Mouse (Mus musculus) erythroid progenitor cell, adult 5-6 weeks (primary cell): Measurements from ENCODE around the gene Tub. TPM values are rescaled to one million over a fixed set of nuclear protein-coding genes. Genes with fewer than 3 reads are reported as not detected.

Experiments
- ATAC-seq: replicated peaks from 2 replicates; pipeline ENCODE4 v1.8.0; 2016; ENCODE audit warnings: moderate number of reproducible peaks, mild to moderate bottlenecking, moderate TSS enrichment, inconsistent platforms; ENCODE audit not compliant: poor library complexity, low FRiP score, severe bottlenecking
- total RNA-seq, 2 experiments: library from RNA; stranded (forward) in 1 of 2; stranded (reverse) in 1 of 2; fragments of 150-400 nt in 1 of 2; fragments of 186-747, 209-891 nt in 1 of 2; gene quantifications; 2 replicates each; pipeline versions ENCODE4 v1.2.3 to v1.2.4; 2015 to 2017; ENCODE audit warnings: low replicate concordance in 2 of 2

Gene Tub
- total RNA-seq, 2 experiments from 2014 or later: not detected

DNA sequence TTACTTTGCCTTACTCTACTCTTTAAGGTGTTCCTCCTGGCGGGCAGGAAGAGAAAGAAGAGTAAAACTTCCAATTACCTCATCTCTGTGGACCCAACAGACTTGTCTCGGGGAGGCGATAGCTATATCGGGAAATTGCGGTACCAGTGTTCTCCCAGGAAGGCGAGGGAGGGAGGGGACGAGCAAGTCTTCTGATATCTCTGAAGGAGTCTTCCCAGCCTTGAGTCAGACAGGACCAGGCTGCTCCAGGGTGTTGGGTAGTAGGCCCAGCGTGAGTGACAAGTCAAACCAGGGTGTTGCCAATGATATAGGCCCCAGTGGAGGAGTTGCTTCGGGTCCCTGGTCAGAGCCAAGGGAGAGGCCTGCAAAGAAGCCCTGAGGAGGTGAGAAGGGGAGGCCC, 76.8 kb downstream of the Tub start:
- no peak for ATAC-seq

DNA sequence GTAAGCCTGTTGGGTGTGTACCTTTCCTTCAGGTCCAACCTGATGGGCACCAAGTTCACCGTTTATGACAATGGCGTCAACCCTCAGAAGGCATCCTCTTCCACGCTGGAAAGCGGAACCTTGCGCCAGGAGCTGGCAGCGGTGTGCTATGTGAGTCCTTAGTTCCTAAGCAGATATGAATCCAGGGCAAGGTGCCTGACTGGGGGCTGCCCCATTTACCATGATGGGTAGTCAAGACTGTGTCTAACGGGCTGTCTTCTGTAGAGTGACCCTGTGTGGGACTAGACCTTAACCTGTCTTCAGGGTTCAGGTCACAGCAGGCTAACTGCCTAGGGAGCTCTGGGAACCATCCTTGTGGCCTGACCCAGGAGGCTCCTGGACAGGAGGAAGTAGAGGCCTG, 77.6 kb downstream of the Tub start:
- no peak for ATAC-seq

DNA sequence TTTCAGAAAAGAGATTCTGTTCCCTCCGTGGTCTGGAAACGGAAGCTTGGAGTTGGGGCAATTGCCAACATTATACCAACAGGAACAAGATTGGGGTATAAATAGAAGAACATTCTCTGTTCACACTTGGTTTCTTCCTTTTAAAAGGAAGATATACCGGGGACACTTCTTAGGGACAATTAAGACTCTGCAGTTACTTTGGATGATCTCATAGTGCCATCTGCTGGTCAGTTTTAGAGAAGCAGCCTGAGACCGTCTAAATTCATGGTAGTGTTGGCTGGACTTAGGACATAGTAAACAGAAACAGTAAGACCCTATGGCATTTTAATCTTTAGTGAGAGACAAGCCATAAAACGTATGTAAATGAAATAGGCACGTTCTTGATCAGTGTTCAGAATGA, 78.1 kb downstream of the Tub start:
- no peak for ATAC-seq

DNA sequence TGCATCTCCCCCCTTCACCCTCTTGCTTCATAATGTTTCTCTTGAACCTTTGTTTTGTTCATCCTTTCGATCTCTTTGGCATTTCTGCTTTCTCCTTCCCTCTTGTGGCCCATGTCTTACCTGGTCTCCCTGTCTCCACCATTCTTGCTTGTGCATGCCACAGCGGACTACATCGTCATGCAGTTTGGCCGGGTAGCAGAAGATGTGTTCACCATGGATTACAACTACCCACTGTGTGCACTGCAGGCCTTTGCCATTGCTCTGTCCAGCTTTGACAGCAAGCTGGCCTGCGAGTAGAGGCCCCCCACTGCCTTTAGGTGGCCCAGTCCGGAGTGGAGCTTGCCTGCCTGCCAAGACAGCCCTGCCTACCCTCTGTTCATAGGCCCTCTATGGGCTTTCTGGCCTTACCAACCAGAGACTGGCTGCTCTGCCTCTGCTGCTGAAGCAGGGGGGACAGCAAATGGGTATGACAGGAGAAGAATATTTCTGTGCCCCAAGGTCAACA, 79.9 kb downstream of the Tub start:
- no peak for ATAC-seq

DNA sequence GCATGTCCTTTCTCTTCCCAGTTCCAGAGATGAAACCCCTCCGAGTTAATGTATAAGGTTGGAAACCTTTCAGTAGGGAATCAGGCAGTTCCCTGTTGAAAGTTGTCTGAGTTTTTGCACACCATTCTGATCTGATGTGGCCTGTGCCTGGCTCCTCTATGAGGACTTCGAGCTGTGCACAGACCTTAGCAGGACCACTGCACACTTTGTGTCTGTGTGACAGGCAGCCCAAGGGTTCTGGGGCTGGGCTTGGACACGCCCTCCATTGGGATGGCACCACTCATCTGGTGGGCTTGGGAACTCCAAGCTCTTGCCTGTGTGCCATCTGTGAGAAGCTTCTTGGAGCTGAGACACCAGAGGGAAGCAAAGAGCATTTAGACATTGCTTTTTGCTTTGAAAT, 81.2 kb downstream of the Tub start:
- no peak for ATAC-seq

DNA sequence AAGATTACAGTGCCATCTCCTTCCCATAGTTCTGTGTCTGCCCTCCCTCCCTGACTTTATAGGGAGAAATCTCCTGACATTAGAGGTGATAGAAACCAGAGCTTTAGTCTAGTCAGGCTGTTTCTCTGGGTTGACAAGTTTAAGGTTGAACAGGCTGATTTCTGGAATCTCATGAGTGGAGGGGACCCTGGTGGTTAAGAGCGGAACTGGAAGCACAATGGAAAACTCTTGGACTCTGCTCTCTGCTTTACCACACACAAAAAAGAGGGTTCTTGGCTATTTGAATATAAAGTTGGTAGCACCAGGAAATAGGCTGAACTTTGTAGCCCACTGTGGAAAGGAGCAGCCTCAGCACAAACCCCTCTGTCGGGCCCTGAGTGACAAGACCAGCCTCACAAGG, 81.9 kb downstream of the Tub start:
- no peak for ATAC-seq

DNA sequence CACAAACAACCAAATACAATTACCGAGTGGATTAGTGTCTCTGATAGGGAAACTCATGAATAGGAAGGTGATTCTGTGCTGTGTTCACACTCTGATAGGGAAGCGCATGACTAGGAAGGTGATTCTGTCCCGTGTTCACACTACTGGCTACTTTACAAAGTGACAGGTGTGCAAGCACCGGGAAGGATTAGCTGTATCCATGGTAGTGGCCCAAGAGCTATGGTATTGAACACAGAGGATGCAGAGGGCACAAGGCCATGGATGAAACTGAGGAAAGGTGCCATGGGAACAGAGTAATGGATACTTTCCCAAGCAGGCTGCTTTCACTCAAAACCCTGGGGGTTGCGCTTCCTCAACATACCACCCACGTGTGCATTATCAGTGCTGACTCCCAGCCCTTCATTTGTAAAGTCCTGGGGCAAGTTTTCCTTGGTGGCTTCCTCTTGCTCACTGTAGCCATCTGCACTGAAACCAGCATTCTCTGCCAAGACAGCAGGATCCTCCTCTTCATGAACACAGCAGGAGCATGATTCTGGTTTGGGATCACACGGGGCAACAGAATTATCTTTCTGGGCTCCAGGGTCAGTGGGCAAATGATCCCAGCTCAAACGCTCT, 88.1 kb downstream of the Tub start:
- ATAC-seq: no peak

DNA sequence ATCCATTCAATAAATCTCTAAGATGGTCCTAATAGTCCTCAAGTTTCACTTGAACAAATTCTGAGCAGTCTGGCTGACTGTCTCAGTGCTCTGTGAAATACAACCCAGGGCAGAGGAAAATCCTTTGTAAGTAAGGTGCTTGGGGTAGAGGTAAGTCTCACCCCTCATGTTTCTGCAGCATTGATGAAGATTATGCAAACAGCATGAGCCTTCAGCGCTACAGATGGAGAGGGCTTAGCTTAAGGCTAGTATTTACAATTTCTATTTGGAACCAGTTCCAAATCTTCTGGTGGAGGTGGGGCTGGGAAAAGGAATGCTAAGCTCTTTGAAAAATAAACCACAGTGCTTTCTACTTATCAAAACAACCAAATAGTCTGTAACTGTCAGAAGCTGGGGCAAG, 88.8 kb downstream of the Tub start:
- no peak for ATAC-seq

DNA sequence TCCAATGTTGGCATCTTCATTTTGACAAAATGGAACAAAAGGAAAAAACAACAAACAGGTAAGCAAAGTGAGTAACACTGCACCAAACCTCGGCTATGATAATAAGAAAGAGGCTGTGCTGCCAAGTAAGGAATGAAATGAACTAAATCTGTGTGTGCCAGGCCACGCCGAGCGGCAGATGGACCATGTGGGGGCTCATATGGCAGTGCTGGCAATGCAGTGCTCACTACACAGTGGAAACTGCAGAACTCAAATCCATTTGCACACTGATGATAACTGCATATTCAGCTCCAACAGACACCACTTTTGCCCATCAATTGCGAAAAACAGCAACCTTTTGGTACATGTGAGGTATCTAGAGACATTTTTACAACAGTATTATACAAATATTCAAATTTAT, 89.3 kb downstream of the Tub start:
- ATAC-seq: no peak

DNA sequence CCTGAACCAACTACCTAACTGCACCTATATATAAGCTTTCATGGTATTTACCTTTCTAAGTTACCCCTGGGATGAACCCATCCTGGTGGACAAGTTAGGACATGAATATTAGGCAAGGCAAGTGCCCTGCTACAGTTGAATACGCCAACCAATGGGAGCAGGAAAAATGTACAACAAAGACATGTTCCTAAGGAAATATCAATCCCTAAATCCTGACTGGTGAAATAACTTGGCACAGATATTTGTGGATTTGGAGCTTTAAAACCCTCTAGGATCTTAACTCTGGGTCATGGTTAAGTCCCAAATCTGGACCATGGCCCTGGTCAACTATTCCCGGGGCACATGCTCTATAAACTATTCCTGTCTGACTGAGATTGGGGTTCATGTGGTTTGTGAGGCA, 95.7 kb downstream of the Tub start:
- no peak for ATAC-seq

DNA sequence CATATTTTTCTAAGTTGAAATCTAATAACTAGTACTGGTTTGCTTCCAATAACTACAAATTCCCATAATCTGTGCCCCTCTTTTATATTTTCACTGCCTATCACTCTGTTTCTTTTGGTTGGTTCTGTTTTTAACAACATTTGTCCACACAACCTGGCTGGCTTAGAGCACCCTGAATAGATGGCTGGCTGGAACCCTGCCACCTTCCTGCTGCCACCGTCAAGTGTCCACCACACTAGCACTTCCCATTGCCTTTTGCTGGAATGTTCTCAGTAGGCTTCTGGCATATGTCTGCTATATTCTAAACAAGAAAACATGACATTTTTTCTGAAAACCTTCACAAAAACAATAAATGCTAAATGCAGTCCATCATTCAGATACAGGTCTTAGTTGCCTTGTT, 100.7 kb downstream of the Tub start:
- ATAC-seq: no peak

DNA sequence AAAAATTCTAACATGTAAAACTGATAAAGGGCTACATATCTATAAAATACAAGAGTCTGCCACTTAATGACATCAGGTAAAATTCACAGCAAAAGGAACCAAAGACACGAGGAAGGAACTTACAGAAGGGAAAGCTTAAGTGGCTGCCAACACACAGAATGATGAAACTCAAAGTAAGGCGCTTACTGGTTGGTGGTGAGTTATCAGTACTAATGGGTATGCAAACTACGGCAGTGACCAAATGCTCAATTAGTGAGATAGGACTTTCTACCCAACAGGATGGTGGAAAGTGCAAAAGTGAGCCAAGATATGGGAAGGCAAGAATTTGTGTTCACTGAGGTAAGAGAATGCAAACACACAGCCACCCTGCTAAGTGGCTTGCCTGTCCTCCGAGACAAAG, 109.4 kb downstream of the Tub start:
- no peak for ATAC-seq

DNA sequence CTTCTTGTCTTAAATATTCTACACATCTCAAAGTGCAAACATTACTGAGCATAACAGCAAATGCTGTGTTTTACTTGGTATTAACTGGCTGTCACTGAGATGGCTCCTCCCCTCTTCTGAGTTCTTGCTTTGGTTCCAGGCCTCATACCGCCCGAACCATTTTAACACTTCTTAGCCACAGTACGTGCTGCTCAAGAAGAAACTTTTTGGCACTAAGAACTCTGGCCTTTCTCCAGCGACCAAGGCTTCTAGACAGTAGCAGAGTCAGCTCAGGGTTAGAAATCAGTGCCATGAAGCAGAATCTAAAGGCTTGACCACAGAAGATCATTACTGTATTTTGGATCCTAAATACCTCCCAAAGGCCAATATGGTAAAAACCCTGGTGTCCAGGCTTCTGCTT, 119.5 kb downstream of the Tub start:
- no peak for ATAC-seq

DNA sequence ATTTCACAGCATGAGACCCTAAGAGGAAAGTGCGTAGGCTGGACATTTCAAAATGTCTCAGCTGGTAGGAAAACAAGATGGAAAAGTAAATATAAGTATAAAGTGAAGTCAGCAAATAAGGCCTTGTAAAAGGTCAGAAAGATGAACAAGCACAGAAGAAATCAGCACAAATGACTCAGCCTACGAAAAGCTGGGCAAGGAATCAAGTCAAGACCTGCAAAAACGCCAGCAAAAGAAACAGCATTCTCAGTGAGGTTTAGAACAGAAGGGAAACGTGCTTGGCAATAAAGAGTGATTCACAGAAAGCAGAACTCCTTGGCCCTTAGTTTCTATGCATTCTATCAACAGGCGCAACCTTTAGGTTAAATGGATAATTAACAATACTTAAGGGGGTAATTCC, 122.2 kb downstream of the Tub start:
- no peak for ATAC-seq

DNA sequence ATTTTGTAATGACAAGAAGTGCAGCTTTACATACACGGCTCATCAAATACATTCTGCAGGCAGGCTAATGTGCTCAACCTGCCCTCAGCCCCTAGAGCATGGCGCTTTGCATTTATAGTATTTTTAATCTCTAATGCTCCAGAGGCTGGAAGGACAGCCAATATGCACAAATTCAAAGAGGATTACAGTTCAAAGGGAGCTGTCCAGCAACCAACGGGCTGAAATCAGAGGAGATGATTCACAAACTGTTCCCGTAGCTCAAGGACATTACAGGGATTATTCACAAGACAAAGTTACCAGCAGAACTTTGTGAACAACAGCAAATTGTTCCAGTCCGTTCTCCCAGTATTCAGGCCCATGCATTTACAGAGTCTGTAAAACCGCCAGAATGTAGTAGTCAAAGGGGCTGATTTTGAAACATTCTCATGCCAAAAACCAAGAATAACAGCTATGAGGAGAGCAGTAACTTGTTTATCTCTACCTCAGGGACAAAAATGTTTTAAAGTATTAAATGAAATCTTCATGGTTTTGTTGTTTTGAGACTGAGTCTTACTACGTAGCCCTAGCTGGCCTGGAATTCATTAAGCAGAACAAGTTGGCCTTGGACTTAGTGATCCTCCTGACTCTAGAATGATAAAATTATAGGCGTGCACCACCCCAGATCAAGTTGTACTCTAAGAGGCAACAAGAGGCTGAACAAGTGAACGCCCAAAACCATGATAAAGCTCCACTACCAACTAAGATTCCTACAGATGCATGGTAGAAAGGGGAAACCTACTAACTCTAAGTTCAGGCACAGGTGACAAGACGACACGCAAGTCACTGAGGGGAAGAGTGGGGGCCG, 132.4 kb downstream of the Tub start:
- ATAC-seq: no peak

DNA sequence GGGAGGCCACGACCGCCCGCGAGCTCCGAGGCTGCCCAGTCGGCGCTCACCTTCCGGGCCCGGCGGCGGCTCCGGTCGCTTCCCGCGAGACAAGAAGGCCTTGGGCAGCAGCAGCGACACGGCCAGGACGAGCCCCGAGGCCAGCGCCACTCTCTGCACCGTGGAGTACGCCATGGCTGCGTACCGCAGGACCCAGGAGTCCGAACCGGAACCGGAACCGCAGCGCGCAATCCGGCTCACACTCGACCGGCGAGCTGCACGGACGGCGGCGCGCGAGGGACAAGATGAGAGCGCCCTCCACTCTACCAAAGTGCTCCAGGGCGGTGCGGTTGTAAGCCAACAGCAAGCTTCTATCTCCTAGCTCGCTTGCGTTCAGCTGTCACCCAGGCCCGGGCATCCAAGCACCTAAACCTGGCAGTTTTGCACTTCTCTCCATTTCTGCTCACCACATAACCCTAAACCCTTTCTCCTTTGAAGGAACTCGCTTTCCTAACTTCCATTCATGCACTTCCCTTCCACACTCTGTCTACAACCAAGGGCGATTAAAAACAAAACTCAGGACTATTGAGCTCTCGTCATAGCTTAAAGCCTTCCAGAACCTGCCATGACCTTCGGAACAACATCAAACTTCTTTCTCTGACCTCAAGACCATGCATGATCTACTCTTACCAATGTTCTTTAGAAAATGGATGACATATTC, 133.1 kb downstream of the Tub start, which contains the start of gene Ric3:
Gene Ric3, minus strand, starts transcription at position 219 of the 700 bp plus-strand sequence.
- ATAC-seq: no peak

DNA sequence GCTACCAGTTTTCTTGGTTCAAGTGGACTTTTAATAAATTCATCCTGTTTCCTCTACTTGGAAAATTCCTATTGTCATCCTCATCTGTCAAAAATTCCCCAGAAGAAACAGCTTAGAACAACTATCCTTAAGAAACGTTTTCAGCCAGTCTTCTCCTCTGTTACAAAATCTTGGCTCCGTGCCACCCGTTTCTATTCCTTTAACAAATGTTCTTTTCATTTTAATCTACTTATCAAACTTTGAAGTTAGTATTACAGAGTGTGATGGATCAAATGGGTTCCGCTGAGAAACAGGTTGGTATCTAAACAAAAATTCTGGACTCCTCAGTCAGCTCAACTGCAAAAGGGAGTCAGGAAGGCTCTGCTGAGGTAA, 133.7 kb downstream of the Tub start:
- ATAC-seq: no peak
